7 mouse cellular contexts compared by ENCODE assay signal in the genomic region with DNA sequence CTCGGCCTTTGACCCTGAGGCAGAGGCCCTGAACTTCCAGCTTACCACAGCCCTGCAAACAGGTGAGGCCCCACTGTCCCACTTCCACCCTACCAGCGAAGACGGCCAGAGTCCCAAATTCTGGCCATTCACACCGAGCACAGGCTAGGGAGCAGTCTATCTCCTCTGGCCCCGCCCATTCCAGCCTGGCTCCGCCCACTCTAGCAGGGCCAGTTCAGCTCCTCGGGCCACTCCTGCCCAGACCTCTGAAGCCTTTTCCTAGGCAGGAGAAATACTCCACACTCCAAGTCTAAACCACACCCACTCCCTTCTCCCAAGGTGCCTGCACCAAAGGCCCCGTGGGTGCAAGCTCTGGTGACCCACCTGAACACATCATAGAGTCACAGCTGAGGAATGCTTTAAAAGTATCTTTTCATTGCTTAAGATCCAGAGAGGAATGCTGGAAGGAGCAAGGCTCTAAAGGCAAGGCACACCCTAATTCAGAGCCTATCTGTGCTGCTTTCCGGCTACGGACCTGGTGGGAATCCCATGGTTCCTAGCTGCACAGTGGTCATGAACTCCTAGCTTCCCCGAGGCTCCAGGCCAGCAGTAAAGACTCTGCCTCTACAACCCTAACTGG. TPM values are rescaled to one million over a fixed set of nuclear protein-coding genes. Genes with fewer than 3 reads are reported as not detected.
DNase-seq lines count a peak whose midpoint lies in the region; ATAC-seq lines count a peak whose summit lies in the region.

No protein-coding gene starts in this region.

- peak; percentile 61 for ATAC-seq in liver, embryonic 16.5 days (ENCODE audit: low read depth)
- no peak for ATAC-seq in forebrain, embryonic 13.5 days
- ATAC-seq in CD4-positive, CD25-positive, alpha-beta regulatory T cell, adult 4 months, result no peak

- H3K4me2 ChIP-seq in liver, embryonic 16.5 days (ENCODE audit: low read depth, low read length), result no peak overlapping the region
- no peak overlapping the region for H3K4me2 ChIP-seq in forebrain, embryonic 13.5 days

- peak; percentile 43 to 67 for DNase-seq in urinary bladder, adult 18-20 months (ENCODE audit: low spot score in 2 of 2)
- no peak for DNase-seq in urinary bladder, postnatal 10 days (ENCODE audit: low spot score)
- DNase-seq in heart, postnatal 14 days, result peak; percentile 24 to 46
- DNase-seq in right cerebral cortex, postnatal 10 days (ENCODE audit: low spot score in 2 of 2), result no peak

- peaks cover 16% of the 10 kb centered on the region for H3K4me1 ChIP-seq in liver, embryonic 16.5 days (ENCODE audit: control insufficient read depth, low read depth, low read length)
- H3K4me1 ChIP-seq in forebrain, embryonic 13.5 days, result peaks cover 30% of the 10 kb centered on the region

- WGBS in liver, embryonic 16.5 days (ENCODE audit: insufficient replicate concordance), result 35% methylated on average over 11 of the region's 11 CpGs
- WGBS in forebrain, embryonic 13.5 days, result 37% methylated on average over 11 of the region's 11 CpGs

- no peak overlapping the region for H3K4me3 ChIP-seq in liver, embryonic 16.5 days (ENCODE audit: low read depth, low read length)
- no peak overlapping the region for H3K4me3 ChIP-seq in forebrain, embryonic 13.5 days

- no peaks in the 10 kb centered on the region for H3K36me3 ChIP-seq in liver, embryonic 16.5 days (ENCODE audit: control insufficient read depth, insufficient read depth)
- no peaks in the 10 kb centered on the region for H3K36me3 ChIP-seq in forebrain, embryonic 13.5 days (ENCODE audit: poor library complexity, severe bottlenecking)

- H3K27ac ChIP-seq in liver, embryonic 16.5 days (ENCODE audit: low read length), result peak overlapping the region; percentile 70
- no peak overlapping the region for H3K27ac ChIP-seq in forebrain, embryonic 13.5 days

- no peak overlapping the region for H3K9ac ChIP-seq in liver, embryonic 16.5 days (ENCODE audit: low read depth, low read length)
- H3K9ac ChIP-seq in forebrain, embryonic 13.5 days, result no peak overlapping the region

- H3K9me3 ChIP-seq in liver, embryonic 16.5 days (replicated peaks; ENCODE audit: control insufficient read depth, low read length), result no peaks in the 10 kb centered on the region
- no peaks in the 10 kb centered on the region for H3K9me3 ChIP-seq in forebrain, embryonic 13.5 days (replicated peaks)

- H3K27me3 ChIP-seq in liver, embryonic 16.5 days (ENCODE audit: control insufficient read depth, insufficient read depth, low read depth, low read length), result no peaks in the 10 kb centered on the region
- H3K27me3 ChIP-seq in forebrain, embryonic 13.5 days, result peaks cover 27% of the 10 kb centered on the region

- intact Hi-C loops in heart, postnatal 14 days (cut with DNase I), result no loop called here

RNA-seq across cellular contexts. Expression of a gene that starts 16.3 kb away (rescaled TPM):
- 1 to 10 TPM; 3.1 to 3.7 TPM for total RNA-seq in heart, postnatal 14 days (2021)
- polyA plus RNA-seq in liver, embryonic 16.5 days (2015; fragmentation: Nextera tagmentation; extraction: Ambion mirVana), result 399 and 480 TPM in 2 replicates
- polyA plus RNA-seq in forebrain, embryonic 13.5 days (2015; fragmentation: Nextera tagmentation; extraction: Ambion mirVana), result 5.6 and 5.9 TPM in 2 replicates
- 100 to 1,000 TPM; 415 to 537 TPM for polyA plus RNA-seq in CD4-positive, CD25-positive, alpha-beta regulatory T cell, adult 4 months (2017; shearing (Covaris generic))

Comparison
In these comparisons a context has a peak if more than half of its experiments do, and no peak if none do; other contexts are left out.
1. DNase-seq: peak in urinary bladder, adult 18-20 months (2 of 2) and heart, postnatal 14 days (2 of 2); none in urinary bladder, postnatal 10 days (single experiment) and right cerebral cortex, postnatal 10 days (0 of 2).
2. RNA of a gene that starts 16.3 kb away (polyA plus RNA-seq): 415 to 537 TPM in CD4-positive, CD25-positive, alpha-beta regulatory T cell, adult 4 months and 399 to 480 TPM in liver, embryonic 16.5 days; 5.6 to 5.9 TPM in forebrain, embryonic 13.5 days; every median in the first group is over 10 times any median in the second.